Mouse (Mus musculus): ENCODE measurements around the gene Dph1. TPM values are rescaled to one million over a fixed set of nuclear protein-coding genes. Genes with fewer than 3 reads are reported as not detected.

The Dph1 gene
- polyA plus RNA-seq, 1 experiment from 2014 or later, result 14.0 TPM

DNA sequence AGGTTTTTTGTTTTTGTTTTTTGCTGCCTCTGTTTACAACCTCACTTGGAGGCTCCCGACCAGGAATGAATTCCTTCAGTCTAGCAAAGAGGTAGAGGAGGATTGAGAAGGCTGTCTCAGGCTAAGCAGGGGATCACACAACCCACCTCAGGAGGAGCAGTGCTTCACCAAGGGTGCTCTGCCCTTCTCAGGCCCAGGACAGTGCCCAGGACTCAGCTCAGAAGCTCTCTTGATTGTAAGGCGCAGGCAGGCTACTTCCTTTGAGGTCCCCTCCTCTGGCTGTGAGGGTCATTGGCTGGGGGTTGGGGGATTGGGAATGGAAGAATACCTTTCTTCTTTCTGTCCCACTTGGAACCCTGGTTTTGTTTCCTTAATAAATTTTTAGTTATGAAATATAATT lies 27.0 kb downstream of the Dph1 start:
- H3K36me3 ChIP-seq, result peaks cover 7% of the 10 kb centered on the region; the same call in 1 of the 2 replicates

DNA sequence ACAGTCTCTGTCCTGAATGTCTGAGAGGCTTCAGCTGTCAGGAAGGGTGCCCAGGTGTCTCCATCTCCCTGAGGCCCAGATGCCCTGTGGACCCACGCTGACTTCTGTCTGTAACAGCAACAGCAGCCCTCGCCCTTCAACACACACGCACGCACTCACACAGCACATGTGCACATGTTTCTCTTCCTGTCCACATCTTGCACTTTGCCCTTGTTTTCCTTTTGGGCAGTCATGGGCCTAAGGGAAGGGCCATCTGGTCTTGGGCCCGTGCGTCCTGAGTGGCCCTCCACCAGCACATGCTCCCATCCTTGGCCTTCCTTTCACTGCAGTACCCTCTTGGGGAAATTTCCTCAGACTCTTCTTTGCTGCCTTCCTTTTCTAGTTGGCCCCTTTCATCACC lies 27.7 kb downstream of the Dph1 start:
- no peak overlapping the region for H3K9ac ChIP-seq
- H3K27me3 ChIP-seq, result peaks cover 60% of the 10 kb centered on the region
- no peaks in the 10 kb centered on the region for H3K9me3 ChIP-seq
- peaks cover 34% of the 10 kb centered on the region for H3K4me1 ChIP-seq (replicated peaks)
- H3K27ac ChIP-seq (replicated peaks), result no peak overlapping the region
- no peak for ATAC-seq (ENCODE audit: low FRiP score, low read depth)
- H3K36me3 ChIP-seq, result peaks cover 7% of the 10 kb centered on the region; the same call in 1 of the 2 replicates
- no peak overlapping the region for H3K4me3 ChIP-seq
- no peak overlapping the region for H3K4me2 ChIP-seq
- WGBS, result 87% methylated on average over 6 of the region's 6 CpGs

More for the DNA sequence above, 27.0 kb downstream of the Dph1 start:
- 70% methylated on average over 2 of the region's 2 CpGs for WGBS
- Histone ChIP-seq H3K9me3 (no peaks in the 10 kb centered on the region), H3K4me3 (no peak overlapping the region), H3K4me2 (no peak overlapping the region), H3K27ac (replicated peaks) (no peak overlapping the region), H3K9ac (no peak overlapping the region), H3K4me1 (replicated peaks) (peaks cover 40% of the 10 kb centered on the region), H3K27me3 (peaks cover 67% of the 10 kb centered on the region)
- ATAC-seq (ENCODE audit: low FRiP score, low read depth), result no peak

DNA sequence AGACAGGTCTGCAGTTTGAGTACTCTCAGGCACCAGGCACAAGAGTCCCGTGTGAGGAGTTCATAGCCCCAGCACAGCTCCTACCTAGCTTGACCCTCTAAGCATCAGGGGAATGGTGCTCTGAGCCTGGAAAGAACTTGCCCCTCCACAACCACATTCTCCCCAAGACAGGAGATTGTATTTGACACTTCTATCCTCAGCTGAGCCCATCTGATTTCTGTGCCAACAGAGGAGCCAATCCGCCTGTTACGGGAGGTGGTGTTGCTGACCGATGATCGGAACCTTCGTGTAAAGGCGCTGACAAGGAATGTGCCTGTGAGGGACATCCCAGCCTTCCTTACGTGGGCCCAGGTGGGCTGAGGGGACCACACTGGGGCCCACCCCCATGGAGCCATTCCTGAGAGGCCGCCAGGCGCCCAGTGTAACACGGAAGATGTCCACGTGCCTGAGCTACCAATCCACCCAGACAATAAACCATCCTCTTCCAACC lies 28.4 kb downstream of the Dph1 start:
- H3K4me2 ChIP-seq, result no peak overlapping the region
- no peak overlapping the region for H3K9ac ChIP-seq
- 88% methylated on average over 12 of the region's 12 CpGs for WGBS
- H3K4me1 ChIP-seq (replicated peaks), result peaks cover 26% of the 10 kb centered on the region
- no peaks in the 10 kb centered on the region for H3K9me3 ChIP-seq
- H3K36me3 ChIP-seq, result peaks cover 7% of the 10 kb centered on the region; the same call in 1 of the 2 replicates
- no peak overlapping the region for H3K27ac ChIP-seq (replicated peaks)
- ATAC-seq (ENCODE audit: low FRiP score, low read depth), result no peak
- no peak overlapping the region for H3K4me3 ChIP-seq
- H3K27me3 ChIP-seq, result peaks cover 54% of the 10 kb centered on the region

DNA sequence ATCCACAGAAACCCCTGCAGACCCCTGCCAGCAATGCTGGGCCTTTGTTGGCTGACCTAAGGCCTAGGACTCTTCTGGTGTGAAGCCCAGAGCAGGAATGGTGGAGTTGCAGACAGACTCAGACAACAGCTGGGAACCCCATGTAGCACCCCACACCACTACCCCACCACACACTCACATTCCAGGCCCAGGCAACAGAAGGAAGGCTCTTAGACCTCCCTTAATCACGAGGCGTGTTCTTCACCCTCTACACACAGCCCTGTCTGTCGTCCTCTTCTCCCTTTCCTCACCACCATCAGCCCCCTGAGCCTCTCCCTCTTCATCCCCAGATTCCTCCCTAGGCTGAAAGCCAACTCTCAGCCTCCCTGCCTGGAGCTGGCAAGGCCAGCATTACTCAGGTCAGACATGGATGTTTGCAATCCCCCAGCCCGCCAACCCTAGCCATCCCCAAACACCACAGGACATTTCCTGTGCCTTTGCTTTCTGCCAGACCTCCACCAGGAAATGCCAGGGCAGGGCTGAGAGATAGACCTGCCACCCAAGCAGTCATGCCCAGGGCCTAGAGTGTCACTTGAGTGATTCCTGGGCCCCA lies 29.5 kb downstream of the Dph1 start:
- WGBS, result 64% methylated on average over 4 of the region's 4 CpGs
- H3K4me2 ChIP-seq, result no peak overlapping the region
- H3K9ac ChIP-seq, result no peak overlapping the region
- peaks cover 10% of the 10 kb centered on the region; the same call in 1 of the 2 replicates for H3K36me3 ChIP-seq
- H3K4me3 ChIP-seq, result no peak overlapping the region
- ATAC-seq (ENCODE audit: low FRiP score, low read depth), result no peak
- peaks cover 15% of the 10 kb centered on the region for H3K4me1 ChIP-seq (replicated peaks)
- H3K9me3 ChIP-seq, result no peaks in the 10 kb centered on the region
- H3K27ac ChIP-seq (replicated peaks), result no peak overlapping the region
- H3K27me3 ChIP-seq, result peaks cover 43% of the 10 kb centered on the region

DNA sequence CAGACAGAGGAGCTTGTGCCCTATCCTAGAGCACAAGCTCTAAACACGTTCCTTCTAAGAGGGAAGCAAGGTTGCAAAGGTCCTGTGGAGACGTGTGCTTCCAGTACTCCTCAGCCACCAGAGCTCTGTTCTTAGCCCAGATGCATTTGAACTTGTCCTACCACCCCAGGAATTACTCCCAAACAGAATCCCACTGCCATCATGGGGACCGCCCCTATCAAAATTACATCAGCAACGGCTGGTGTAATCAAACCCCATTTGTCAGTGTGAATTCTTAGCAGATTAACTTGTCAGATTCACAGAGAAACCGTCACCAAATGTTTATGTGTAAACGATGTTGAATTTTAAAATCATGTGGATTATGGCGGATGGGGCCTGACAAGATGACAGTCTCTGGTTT lies 30.1 kb downstream of the Dph1 start:
- Histone ChIP-seq H3K4me2 (no peak overlapping the region), H3K4me1 (replicated peaks) (peaks cover 9% of the 10 kb centered on the region), H3K4me3 (no peak overlapping the region), H3K36me3 (peaks cover 10% of the 10 kb centered on the region; the same call in 1 of the 2 replicates), H3K27ac (replicated peaks) (no peak overlapping the region), H3K9me3 (no peaks in the 10 kb centered on the region), H3K27me3 (peaks cover 37% of the 10 kb centered on the region), H3K9ac (no peak overlapping the region; the same call in 1 of the 2 replicates)
- no peak for ATAC-seq (ENCODE audit: low FRiP score, low read depth)
- 89% methylated on average over 7 of the region's 7 CpGs for WGBS

DNA sequence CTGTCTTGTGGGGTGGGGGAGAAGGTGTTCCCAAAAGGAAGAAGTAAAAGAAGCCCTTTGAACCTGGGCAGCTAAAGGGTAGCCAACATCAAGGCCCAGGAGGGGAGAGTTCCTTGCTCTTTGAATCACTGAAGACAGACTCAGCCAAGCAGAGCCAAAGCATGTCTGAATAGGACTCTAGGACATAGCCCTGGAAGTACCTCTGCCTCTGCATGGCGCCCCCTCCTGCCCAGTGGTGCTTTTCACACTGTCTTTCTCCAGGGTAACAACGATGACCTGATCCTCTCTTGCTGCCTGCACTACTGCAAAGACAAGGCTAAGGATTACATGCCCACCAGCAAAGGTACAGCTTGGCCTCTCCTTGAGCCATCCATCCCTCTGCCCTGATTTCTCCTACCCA lies 31.5 kb downstream of the Dph1 start:
- Histone ChIP-seq H3K27me3 (peaks cover 23% of the 10 kb centered on the region), H3K4me3 (no peak overlapping the region), H3K36me3 (peaks cover 10% of the 10 kb centered on the region; the same call in 1 of the 2 replicates), H3K9ac (no peak overlapping the region), H3K9me3 (no peaks in the 10 kb centered on the region), H3K27ac (replicated peaks) (no peak overlapping the region), H3K4me2 (no peak overlapping the region), H3K4me1 (replicated peaks) (no peaks in the 10 kb centered on the region)
- no peak for ATAC-seq (ENCODE audit: low FRiP score, low read depth)
- 65% methylated on average over 2 of the region's 2 CpGs for WGBS

DNA sequence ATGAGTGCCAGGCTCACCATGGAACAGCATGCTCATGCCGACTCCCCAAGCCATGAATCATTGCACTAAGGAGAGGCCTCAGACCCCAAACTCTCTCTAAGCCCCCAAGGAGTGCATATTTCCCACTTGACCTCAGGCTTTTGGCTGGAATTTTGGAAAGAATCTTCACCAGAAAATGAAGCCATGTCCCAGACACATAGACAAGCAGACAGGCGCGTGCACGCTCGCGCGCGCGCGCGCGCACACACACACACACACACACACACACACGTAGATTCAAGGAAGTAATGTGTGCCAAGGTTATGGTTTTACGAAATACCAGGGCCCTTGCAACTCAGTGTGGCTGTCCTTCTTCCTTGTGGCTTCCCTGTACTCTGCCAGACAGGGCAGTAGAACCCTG lies 32.6 kb downstream of the Dph1 start:
- ATAC-seq (ENCODE audit: low FRiP score, low read depth), result no peak
- Histone ChIP-seq H3K27ac (replicated peaks) (no peak overlapping the region), H3K4me2 (no peak overlapping the region), H3K4me1 (replicated peaks) (no peaks in the 10 kb centered on the region), H3K27me3 (peaks cover 12% of the 10 kb centered on the region), H3K9me3 (no peaks in the 10 kb centered on the region), H3K9ac (no peak overlapping the region), H3K36me3 (peaks cover 10% of the 10 kb centered on the region; the same call in 1 of the 2 replicates), H3K4me3 (no peak overlapping the region)
- WGBS, result 95% methylated on average over 14 of the region's 14 CpGs

DNA sequence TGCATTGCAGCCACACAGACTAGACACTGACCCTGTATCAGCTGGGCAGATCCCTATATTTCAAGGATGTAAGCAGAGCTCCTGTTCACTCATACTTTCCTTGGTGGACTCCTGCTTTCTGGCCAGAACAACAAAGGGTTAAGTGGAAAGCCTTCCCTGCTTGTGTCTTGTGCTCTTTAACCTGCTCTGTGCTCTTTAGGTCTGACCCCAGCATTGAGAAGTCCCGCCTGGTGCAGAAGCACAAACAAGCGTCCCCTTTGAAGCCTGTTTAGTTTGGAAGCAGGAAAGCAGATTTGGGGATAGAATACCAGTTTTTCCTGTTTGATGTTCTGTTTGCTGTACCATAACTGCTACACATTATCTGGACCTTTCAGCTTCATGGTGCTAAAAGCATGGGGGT lies 33.1 kb downstream of the Dph1 start:
- no peaks in the 10 kb centered on the region for H3K9me3 ChIP-seq
- H3K36me3 ChIP-seq, result peaks cover 5% of the 10 kb centered on the region; the same call in 1 of the 2 replicates
- H3K4me1 ChIP-seq (replicated peaks), result no peaks in the 10 kb centered on the region
- no peak overlapping the region for H3K4me2 ChIP-seq
- peaks cover 7% of the 10 kb centered on the region for H3K27me3 ChIP-seq
- H3K9ac ChIP-seq, result no peak overlapping the region
- no peak overlapping the region for H3K4me3 ChIP-seq
- WGBS, result 38% methylated on average over 2 of the region's 2 CpGs
- ATAC-seq (ENCODE audit: low FRiP score, low read depth), result no peak
- 0 out of 2 replicates have a peak overlapping the region, but pooled peaks have one; percentile 20 for H3K27ac ChIP-seq (replicated peaks)

DNA sequence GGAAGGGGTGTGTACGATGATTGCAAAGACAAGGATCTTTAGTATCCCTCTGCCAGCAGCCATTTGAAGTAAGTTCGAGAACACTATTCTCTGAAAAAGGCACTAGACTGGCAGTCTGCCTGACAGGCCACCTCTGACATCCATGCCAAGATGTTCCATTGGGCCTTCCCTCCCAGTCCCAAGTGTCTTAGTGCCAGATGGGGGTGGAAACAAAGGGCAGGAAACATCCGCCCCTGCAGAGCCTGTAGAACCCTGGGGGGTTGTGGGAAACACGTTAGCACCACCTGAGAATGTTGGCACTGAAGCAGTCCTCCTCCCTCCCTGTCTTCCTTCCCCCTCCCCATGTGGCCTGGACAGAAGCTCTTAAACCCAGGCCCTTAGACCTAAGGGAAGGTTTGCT lies 34.0 kb downstream of the Dph1 start:
- no peak overlapping the region for H3K4me3 ChIP-seq
- no peak overlapping the region for H3K4me2 ChIP-seq
- 0 out of 2 replicates have a peak, but pooled peaks cover 3% of the 10 kb centered on the region for H3K36me3 ChIP-seq
- no peaks in the 10 kb centered on the region for H3K27me3 ChIP-seq
- H3K4me1 ChIP-seq (replicated peaks), result no peaks in the 10 kb centered on the region
- H3K9ac ChIP-seq, result no peak overlapping the region
- peak overlapping the region; percentile 25; the same call in 1 of the 2 replicates for H3K27ac ChIP-seq (replicated peaks)
- H3K9me3 ChIP-seq, result no peaks in the 10 kb centered on the region
- no peak for ATAC-seq (ENCODE audit: low FRiP score, low read depth)
- 57% methylated on average over 4 of the region's 4 CpGs for WGBS

DNA sequence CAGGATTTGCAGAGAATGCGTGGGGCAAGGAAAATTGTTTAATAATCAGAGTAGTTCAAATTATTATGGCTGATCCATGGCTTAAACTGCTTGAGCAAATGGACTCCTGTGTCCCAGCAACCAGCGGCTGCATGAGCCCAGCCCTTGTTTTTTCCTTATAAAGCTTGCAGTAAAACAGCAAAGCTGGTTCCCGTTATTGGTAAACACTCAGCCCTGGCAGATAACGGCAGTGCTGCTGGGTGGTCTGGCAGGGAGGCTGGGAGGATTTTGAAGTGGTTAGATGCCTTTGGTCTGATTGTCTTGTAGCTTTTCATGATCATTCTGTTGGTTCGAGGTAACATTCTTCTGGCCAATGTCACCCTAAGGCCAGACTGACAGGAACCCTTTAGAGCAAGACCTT lies 34.6 kb downstream of the Dph1 start:
- ATAC-seq (ENCODE audit: low FRiP score, low read depth), result no peak
- no peaks in the 10 kb centered on the region for H3K4me1 ChIP-seq (replicated peaks)
- H3K36me3 ChIP-seq, result 0 out of 2 replicates have a peak, but pooled peaks cover 3% of the 10 kb centered on the region
- 69% methylated on average over 5 of the region's 5 CpGs for WGBS
- H3K4me3 ChIP-seq, result no peak overlapping the region
- no peak overlapping the region for H3K4me2 ChIP-seq
- H3K27me3 ChIP-seq, result no peaks in the 10 kb centered on the region
- 0 out of 2 replicates have a peak overlapping the region, but pooled peaks have one; percentile 25 for H3K27ac ChIP-seq (replicated peaks)
- no peak overlapping the region for H3K9ac ChIP-seq
- no peaks in the 10 kb centered on the region for H3K9me3 ChIP-seq

DNA sequence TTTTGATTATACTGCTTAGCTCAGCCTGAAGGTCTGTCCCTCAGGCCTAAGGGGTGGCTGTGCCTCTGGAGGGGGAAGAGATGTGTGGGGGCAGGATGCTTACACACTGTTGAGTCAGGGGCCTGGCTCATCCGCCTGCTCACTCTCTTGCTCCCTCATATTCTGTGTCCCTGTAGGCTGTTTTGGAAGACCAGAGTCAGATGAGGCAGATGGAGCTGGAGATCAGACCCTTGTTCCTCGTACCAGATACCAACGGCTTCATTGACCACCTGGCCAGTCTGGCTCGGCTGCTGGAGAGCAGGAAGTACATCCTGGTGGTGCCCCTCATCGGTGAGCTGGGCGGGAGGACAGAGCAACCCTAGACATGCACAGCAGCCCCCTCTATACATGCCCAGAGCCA lies 35.1 kb downstream of the Dph1 start:
- no peak overlapping the region for H3K4me2 ChIP-seq
- H3K4me3 ChIP-seq, result no peak overlapping the region
- H3K27ac ChIP-seq (replicated peaks), result peak overlapping the region; percentile 25; the same call in 1 of the 2 replicates
- H3K4me1 ChIP-seq (replicated peaks), result no peaks in the 10 kb centered on the region
- no peaks in the 10 kb centered on the region for H3K9me3 ChIP-seq
- no peaks in the 10 kb centered on the region for H3K27me3 ChIP-seq
- 0 out of 2 replicates have a peak, but pooled peaks cover 3% of the 10 kb centered on the region for H3K36me3 ChIP-seq
- WGBS, result 82% methylated on average over 6 of the region's 6 CpGs
- 0 out of 2 replicates have a peak overlapping the region, but pooled peaks have one; percentile 13 for H3K9ac ChIP-seq
- ATAC-seq (ENCODE audit: low FRiP score, low read depth), result no peak

DNA sequence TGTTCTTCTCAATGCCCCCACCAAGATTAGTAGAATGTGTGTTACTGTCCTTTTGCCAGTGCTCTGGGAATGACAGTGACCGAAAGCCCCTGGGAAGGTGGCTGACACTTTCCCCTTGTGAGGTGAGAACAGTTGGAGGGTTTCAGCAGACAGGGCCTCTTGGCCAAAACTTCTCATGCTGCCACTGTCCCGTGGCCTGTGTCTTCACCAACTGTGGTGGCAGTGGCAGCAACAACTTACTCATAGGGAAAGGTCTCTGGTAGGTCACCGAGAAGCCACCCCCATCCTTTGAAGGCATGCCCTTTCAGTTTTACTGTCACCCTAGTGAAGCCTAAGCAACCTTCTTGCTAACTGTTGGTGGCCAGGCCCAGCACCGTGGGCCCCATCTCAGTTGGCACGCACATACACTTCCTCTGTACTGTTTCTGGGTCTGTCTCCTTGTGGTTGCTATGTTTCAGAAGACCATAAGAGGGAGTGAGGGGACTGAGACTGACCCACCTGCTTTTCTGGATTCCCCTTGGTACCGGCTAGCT lies 36.9 kb downstream of the Dph1 start:
- Histone ChIP-seq H3K36me3 (peaks cover 9% of the 10 kb centered on the region; the same call in 1 of the 2 replicates), H3K27me3 (no peaks in the 10 kb centered on the region), H3K9me3 (no peaks in the 10 kb centered on the region), H3K9ac (no peak overlapping the region), H3K4me3 (no peak overlapping the region), H3K27ac (replicated peaks) (no peak overlapping the region), H3K4me1 (replicated peaks) (no peaks in the 10 kb centered on the region), H3K4me2 (no peak overlapping the region)
- no peak for ATAC-seq (ENCODE audit: low FRiP score, low read depth)
- WGBS, result 70% methylated on average over 6 of the region's 6 CpGs

Data from hindbrain, embryonic 15.5 days (tissue).